Mouse (Mus musculus) ES-CJ7 (cell line): ENCODE measurements around the gene Daam1.
A peak's percentile ranks its signal among the peaks of the same experiment; 100 is the strongest.

Source experiments
- DNase-seq: peaks from one replicate; pipeline ENCODE4 v3.0.0; 2011; ENCODE audit warnings: low read depth, low spot score

Daam1 gene

DNA sequence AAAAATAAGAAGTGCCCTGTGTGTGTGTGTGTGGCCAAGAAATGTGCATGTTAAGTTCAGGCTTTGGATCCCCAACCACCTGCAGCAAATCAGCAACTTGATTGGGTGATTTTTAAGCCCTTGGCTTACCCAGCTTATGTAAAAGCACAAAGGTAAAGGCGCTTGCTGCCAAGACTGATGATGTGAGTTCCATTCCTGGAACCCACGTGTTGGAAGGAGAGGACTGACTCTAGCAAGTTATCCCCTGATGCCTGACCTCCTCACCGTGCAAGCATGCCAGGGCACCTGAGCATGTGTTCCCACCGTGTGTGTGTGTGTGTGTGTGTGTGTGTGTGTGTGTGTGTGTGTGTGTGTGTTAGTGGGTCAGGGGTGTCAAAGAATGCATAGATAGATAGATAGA is 166.5 kb downstream of the Daam1 start:
- no peak for DNase-seq

DNA sequence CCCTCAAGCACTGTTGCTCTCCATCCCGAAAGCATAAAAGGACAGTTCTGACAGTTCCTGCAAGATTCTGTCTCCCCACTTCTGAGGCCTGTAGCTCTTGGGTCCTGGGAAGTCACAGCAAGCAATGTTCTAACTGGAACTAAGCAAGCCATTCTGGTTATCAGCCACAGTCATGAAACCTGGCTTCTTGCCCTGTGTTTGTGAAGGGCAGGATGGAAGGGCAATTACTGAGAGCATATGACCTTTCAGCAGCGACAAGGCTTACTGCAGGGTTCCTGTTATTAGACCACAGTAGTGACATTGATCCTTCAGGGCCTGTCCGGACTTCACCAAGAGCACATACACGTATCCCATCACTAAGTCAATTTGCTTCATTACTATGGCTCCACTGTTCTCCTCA is 167.8 kb downstream of the Daam1 start:
- DNase-seq = no peak

DNA sequence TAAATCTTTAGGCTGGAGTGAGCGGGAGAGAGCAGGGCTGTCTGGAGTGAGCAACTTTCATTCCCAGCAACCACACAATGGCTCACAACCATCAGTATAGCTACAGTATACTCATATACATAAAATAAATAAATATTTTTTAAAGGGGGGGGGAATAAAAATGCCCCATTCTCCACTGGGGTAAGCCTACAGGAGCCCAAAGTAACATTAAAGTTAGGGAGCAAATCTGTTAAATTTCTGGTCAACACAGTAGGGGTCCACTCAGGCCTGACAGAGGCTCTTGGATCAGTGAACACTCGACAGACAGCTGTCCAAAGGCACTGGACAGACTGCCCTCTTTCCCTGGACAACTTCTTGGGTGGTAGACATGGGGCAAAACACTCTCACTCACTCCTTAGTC is 168.8 kb downstream of the Daam1 start:
- DNase-seq = no peak

DNA sequence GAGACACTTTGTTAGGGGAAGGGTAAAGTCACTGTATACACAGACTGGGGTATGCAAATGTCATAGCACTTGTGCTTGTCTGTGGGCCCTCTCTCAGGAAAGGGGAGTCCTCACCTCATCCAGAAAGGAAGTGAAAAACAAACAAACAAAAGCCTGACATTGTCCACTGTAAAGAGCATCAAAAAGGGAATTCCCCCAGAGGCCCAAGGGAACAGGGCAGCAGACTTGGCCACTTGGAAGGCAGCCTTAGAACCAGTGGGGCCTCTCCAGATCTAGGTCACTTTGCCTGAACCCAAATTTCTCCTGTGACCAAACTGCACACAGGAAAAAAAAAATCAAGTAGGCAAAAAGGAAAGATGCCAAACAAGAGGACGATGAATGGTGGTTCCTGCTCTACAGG is 170.9 kb downstream of the Daam1 start:
- DNase-seq = no peak

DNA sequence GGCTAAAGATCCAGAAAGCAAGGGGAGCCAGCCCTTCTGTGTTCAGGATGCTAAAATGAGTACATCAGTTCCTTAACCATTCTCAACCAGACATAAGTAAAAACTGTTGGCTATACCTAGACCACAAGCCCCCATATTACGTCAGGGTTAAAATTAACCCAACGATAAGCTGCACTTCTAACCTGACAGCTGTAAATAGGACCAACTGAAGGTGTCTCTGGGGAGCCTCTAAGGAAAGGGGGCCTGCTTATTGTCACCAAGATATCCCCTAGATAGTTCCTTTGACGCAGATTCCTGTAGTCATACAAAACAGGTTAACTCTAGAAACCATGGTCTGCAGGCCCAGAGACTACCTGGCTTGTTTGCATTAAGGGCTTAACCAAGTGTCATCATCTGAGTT is 174.4 kb downstream of the Daam1 start:
- no peak for DNase-seq

DNA sequence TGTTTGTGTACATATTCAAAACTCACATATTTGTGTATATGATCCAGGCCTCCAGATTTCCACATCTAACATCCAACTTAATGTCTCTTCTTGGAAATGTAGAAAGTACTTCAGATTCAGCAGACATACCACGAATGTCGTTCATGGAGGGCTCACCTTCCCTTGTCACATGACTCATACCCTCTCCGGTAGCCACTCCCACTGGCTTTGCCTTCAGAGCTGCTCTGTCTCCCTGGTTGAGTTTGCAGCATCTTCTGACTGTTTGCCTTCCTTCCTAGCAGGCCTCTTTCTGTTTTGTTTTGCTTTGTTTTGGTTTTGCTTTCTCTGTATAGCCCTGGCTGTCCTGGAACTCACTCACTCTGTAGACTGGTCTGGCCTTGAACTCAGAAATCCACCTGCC is 176.8 kb downstream of the Daam1 start:
- DNase-seq = peak; percentile 61

DNA sequence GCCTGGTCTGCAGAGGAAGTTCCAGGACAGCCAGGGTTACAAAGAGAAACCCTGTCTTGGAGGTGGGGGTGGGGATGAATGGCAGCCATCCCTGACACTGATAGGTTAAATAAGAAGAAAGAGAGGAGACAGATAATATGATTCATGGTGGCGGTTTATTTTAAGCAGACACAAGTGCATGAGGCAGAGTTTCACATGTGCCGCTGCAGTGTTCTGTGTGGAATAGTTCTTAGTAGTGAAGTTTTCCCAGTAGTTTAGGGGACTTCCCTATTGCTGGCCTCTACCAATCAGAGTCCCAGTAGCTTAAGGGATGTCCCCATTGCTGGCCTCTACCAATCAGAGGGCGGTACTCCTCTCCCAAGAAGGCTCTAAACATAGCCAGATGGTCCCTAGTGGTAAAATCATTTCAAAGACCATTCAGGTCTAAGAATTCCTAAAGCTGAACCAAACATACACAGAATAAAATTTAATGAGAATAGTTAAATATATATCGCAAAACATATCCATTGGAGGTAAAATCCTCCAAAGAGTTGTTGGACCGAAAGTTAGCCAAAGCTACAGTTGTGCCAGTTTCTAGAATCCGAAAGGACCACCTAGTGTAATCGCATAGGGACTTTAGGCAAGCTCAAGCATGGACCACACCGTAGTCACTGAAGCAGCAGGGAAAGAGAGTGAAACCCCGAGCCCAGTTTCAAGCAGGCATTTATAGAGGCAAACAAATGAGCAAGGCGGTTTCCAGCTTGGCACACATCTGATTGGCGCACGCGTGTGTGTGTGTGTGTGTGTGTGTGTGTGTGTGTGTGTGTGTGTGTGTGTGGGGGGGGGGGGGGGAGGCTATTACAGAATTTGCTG is 178.4 kb downstream of the Daam1 start:
- DNase-seq = no peak

DNA sequence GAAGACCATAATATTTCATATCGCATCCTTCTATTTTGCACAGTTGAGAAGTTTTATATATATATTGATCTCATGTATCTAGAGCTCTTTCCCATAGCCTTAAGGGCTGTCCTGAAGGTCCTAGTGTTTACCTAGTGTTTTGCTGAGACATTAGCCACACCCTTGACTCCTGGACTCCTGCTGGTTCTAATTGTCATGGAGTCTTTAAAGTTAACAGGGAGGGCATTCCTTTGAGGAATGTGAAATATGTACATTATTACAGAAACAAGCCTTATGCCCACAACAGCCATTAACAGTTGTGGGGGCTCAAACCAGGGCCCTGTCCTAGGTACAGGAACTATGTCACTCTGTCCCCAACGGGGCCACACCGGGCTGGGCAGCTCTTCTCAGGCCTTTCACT is 180.5 kb downstream of the Daam1 start:
- peak; percentile 90 for DNase-seq

DNA sequence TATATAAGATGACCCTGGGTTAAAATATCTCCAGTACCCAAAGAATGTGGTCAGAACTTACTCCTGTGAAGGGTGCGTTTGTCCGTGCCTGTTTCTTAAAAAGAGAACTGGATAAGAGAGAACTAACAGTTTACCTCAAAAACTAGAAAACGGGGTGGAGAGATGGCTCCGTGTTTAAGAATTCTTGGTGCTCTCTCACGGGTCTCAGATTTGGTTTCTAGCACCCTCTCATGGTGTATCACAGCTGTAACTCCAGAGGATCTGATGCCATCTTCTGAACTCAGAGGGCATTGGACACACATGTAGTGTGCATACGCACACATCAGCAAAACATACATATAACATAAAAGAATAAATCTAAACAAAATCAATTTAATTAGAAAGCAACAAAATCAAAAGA is 181.2 kb downstream of the Daam1 start:
- peak; percentile 45 for DNase-seq

DNA sequence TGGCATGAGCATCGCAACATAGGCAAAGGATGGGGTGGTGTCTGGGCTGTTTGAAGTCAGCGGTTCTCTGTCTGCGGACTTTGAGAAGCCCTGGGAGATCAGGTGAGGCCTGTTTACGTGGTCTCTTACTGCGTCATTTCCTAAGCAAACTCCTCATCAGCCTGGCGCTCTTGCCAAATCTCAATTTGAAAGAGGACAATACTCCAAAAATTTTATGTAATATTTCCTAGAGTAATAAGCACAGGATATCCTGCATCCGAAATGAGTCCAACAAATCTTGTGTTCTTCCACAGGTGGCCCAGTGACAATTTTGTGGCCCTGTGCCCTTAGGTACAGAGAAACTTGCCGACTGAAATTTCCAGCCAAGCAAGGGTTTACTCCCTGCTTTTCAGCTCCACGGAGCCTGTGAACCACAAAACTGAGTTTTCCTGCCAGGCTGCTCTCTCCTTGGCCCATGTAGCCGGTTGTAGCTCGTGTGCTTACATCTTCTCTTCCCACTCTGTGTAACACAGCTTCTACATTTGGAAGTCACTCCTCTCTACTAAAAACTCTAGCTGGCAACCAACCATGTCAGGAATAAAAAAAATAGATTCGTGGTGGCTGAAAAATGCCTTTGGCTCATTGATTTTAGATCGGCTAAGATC is 183.0 kb downstream of the Daam1 start:
- DNase-seq = no peak

DNA sequence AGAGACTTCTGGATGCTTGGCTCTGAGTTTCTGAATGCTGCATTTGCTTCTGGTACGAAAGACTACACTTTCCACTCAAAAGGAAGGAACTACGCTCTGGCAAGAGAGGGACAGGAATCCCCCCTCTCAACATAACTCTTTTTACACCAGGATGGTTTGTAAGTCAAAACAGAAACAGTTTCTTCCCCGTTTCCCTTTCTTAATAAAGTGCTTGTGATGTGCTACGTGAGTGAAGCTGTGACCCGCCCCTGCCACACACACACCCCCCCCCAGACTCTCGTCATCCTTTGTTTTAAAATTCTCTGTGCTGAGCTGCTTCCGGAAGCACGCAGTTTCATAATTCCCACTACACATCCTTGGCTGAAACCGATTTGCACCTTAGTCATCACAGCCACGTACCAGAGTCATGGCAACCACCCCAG is 183.5 kb downstream of the Daam1 start:
- no peak for DNase-seq

DNA sequence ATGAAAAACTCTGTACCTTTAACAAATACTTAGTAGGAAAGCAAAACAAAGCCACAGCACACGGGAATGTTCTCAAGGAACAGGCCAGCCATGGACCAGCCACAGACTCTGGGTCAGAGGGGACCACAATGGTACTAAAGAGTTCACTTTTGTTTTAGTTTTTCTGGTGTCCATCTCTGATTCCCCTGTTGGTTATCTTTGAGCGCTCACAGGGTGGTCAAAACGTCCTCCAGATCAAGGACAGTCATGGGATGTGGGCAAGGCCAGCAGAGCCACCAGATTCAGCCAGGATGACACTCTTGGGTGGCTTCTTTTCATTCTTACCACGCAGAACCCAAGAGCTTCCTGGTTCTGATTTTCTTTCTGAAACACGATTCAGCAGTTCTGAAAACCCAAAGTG is 184.4 kb downstream of the Daam1 start:
- no peak for DNase-seq

DNA sequence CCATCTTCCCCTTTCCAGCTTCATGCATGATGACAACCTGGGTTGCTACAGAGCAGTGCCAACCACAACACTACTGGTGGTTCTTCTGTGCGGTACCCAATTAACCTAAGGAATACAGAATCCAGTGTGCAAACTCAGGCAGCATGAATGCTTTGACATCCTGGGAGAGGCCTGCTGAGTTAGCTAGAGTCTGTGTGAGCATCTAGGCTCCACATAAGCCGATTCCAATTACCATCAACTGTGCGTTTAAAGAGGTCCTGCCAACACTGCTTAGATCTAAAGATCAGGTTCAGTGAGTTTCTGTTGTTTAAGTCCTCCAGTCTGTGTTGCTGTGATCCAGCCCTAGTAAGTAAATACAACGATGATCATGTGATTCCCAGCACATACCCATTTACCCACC is 189.4 kb downstream of the Daam1 start:
- DNase-seq = no peak

DNA sequence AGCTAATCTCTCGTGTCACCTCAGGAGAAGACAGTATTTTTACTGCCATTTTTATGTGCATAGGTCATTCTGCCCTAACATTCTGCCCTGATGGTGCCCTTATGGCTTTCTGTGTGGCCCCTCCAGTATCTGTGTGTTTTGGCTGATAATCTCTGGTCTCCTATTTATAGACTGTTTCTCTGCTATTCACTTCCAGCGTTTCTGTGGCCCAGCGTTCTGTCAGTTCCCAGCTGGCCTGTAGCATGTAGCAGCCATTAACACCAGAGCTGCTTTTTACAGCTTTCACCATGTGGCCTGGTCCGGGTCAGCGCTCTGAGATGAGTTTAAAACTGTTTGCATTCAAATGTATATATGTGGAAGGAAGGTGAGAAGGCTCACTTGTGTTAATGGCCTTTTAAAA is 190.7 kb downstream of the Daam1 start:
- no peak for DNase-seq

DNA sequence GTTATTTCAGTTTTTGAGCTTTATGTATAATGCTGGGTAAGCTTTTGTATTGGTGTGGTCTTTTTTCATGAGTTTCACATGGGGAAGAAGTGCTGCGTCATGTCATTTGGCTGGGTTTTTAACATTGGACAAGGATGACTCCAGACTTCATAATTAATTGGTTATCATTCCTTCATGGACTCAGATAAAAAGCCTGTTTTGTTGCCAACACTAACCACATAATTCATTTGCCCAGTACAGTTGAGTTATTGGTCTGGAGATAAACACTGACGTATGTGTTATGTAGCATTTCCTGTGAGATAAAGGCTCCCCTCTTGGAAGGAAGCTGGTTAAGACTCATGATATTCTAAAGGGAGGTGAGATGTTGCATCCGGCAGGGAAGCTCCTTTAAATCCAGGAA is 191.9 kb downstream of the Daam1 start:
- no peak for DNase-seq

DNA sequence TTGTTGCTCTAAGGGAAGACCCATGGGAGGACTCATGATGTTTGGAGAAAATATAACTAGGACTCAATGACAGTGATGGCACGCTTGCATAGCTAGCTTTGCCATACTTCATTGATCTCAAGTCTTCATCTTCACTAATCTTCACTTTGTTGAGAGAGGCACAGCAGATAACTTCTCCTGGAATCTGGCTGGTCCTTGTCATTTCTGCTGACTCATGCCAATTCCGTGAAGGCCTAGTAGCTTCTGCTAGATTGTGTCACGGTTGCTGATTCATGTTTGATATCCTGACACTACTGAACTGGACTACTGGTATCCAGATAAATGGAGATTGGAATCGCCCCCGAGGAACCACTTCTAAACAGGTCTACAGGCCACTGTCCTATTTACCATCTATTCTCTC is 192.7 kb downstream of the Daam1 start:
- no peak for DNase-seq

DNA sequence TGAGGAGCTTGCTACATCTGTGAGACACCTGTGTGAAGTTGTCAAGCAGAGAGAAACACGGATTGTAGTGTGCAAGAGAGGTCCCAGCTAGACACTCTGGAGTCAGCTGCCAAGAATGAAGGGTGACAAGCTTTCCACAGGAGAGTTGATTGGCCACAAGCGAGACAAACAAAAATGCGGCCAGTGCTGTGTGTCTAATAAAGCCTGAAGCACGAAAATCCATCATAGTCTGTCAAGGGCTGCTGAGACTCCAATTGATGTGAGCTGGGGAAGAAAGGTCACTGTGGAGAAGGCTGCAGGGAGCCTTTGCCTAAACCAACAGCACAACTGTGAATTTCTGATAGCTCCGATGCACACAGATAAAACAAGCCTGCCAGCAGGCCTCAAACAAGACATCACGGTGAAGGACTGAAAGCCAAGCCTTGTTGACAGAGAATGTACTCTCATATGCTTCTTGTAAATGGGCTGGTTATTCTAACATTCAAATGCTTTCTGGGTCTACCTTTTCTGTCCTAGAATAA is 194.5 kb downstream of the Daam1 start:
- no peak for DNase-seq

DNA sequence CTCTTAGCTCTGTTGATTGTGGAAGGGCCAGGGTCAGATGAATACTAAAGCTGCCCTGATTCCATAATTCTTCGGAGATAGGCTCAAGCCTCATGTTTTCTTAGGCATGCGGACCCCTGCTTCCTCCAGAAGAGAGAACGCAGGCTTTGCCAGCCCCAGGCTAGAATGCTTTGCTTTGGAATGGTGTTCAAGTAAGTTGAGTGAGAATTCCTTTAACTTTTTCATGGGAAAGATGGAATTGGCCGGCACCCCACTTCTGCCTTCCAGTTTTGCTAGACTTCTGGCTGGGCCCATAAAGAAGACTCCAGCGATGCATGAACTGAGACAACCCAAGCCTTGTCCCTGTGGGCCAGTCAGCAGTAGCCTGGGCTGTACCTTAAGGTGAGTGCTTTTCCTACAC is 200.3 kb downstream of the Daam1 start:
- no peak for DNase-seq

DNA sequence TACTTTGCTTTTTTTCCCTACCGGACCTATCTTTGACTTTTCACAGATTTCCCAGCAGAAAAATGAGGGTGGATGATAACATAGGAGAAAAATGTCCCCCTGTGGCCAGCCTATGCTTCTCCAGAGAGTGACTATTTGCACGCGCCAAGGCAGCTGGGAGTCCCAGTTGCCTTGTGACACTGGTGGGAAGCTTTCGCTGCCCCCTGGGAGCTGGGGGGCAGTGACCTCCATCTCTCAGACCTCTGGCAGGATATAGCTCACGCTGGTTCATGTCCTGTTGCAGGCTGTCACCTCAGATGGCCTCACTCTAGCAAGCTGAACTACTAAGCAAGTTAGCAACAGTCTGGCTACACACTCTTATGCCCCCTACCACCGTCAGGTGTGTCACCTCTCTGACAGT is 200.9 kb downstream of the Daam1 start:
- no peak for DNase-seq

DNA sequence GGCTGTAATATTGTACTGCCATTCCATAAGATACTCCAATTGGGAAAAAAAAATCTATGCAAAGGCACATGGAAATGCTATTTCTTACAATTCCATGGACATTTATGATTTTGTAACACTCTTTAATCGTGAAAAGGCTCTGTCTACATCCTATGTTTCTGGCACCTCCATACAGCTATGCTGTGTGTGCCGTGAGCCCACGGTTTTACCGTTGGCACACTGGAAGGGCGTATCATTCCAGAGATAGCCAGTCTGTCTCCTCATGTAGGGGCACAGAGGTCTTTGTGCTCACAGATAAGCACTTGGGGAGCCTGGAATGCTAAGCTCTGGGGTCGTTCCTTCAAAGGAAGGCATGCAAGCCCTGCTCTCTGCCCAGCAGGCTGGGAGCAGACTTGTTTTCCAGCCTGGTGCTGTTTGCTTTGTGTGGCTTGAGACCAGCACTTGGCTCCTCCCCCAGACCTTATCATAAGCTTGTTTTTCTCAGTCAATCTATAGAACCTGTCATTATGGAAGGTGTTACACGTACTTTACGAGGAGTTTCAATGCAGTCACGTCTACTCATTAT is 205.3 kb downstream of the Daam1 start:
- DNase-seq = no peak

DNA sequence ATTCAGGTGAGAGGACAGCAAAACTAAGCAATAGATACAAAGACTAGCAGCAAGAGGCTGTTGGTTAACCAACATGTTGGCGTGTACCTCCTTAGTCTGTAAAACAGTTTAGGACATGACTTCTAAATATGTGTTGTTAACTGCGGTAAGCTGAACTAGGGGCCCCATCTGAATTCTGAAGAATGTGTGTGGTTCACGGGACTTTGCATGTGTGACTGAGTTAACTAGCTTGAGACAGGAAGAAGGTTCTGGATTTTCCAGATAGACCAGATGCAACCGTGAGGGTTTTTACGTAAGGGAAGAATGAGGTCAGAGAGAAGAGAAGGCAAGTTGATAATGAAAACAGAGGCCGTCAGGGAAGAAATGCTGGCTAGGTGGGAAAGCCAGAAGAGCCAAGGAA is 206.2 kb downstream of the Daam1 start:
- no peak for DNase-seq

DNA sequence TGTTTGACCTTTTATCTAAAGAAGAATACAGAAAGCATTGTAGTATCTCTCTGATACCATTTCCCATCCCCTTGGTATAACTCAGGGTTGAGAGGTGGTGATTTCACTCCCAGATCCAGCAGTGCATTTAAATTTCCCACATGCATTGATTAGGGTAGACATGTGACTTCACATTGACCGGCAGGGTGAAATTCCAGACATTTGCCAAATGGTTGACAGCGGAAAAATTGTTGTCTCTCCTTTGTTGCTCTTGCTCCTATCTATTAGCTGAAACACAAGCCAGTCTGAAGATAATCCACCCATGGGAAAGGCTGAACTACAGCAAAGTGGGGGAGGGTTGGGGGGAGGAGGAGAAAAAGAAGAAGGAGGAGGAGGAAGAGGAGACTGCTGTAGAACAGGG is 208.0 kb downstream of the Daam1 start:
- DNase-seq = no peak

DNA sequence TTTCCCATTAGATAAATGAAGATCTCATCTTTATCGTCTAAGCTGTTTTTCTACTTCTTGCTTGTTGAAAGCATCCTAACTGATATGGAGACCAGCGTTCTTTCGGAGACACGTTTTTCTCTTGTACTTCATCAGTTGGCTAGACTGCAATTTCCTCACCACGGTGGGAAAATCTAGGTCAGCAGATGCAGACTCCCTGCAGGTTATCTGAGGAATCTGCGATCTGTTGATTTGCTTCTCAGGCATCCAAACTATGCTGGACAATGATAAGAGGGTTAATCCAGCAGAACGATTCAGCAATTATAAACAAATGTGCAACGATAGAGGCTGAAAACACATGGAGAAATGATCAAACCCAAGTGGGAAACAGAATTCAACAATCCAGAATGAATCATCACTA is 208.6 kb downstream of the Daam1 start:
- no peak for DNase-seq
